Mouse (Mus musculus) layer of hippocampus, adult 9-11 months (tissue): Measurements from ENCODE around the gene Syf2.

Source experiments
- DNase-seq: peaks from one replicate; pipeline ENCODE4 v3.0.0; 2022

Gene Syf2

DNA sequence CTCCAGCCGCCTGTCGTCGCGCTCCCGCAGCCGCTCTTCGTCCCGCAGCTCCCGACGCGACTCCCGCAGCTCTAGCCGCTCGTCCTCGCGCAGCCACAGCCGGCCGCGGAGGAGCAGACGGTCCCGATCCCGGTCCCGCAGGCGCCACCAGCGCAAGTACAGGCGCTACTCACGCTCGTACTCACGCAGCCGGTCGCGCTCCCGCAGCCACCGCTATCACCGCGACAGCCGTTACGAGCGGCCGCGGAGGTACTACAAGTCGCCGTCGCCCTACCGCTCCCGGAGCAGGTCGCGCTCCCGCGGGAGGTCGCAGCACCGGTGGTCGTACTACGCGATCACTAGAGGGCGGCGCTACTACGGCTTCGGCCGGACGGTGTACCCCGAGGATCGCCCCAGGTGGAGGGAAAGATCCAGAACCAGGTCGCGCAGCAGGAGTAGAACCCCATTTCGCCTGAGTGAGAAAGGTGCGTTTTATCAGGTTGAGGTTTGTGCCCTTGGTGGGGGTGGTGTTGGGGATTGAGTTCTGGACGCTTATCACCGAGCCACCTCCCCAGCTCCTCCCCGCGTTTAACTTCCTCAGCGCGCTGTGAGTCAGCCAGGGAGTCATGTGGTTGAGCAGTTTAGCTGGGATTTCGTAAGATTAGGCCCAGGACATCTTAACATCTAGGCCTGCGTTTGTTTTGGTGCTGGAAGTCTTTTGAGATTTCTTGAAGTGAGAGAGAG, 6.5 kb upstream of the Syf2 start:
- DNase-seq = peak; percentile 67

DNA sequence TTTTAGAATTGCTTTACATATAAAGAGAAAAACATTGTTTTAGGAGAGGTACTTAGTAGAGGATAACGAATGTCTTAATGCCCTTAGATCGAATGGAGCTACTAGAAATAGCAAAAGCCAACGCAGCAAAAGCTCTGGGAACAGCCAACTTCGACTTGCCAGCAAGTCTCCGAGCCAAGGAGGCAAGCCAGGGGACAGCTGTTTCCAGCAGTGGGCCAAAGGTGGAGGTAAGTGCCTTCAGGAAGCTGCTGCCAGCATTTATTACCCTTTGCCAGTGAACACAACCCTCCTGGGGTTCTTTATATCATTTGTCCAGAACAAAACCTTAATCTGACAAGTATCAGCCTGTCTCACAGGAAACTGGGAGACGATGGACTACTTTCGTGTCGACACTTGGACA, 5.5 kb upstream of the Syf2 start:
- no peak for DNase-seq

DNA sequence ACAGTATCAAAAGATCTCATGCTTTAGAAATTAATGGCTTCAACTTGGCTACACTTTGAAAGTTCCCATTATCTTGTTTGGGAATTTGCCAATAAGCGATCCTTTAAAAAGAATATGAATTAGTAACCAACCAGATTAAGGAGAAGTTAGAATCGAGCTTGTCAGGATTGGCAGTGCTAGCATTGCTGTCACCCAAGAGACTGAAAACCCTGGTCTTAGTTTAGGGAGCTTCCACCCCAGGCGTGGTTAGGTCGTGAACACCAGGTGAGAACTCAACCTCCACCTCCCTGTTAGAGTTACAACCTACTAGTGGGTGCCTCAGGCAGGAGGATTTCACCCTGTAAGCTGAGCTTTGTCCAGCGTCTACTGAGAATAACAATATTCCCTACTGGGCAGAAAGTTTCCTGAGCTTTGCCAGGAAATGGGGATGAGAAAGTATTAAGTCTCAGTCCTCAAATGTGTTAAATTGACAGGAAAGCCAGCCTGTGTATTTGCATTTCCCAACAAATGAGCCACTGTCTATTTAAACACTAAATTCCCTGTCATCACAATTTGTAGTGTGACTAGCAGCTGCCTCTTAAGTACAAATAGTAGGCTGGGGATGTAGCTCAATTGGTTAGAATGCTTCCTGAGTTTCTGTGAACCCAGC, 2.8 kb upstream of the Syf2 start:
- DNase-seq = no peak

DNA sequence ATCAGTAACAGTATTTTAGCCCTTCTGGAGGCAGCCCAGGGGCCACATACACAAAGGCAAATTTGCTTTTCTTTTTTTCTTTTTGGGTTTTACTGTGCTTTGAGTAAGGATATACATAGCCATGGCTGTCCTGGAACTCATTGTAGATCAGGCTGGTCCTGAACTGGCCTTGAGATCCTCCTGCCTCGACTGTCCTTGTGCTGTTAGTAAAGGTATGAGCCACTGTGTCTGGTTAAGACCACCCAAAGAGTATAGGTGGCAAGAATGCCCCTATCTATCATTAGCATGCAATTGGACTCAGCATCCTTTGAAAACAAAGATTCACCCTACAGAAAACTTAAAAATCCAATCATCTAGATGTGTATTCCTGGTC, 2.2 kb upstream of the Syf2 start:
- no peak for DNase-seq

DNA sequence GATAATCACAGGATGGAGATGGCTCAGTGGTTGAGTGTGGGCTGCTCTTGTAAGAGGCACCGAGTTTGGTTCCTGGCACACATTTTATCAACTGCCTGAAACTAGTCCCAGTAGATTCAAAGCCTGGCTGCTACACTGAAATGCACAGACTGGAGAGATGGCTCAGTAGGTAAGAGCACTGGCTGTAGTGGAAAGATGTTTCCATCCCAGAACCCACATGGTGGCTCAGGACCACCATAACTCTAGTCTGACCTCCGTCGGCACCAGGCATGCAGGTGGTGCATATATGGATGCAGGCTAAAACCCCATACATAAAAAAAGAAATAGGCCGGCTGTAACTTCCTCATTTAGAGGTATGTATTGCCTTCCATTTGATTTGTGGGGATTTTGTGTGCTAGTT, 1.2 kb upstream of the Syf2 start:
- DNase-seq = no peak

DNA sequence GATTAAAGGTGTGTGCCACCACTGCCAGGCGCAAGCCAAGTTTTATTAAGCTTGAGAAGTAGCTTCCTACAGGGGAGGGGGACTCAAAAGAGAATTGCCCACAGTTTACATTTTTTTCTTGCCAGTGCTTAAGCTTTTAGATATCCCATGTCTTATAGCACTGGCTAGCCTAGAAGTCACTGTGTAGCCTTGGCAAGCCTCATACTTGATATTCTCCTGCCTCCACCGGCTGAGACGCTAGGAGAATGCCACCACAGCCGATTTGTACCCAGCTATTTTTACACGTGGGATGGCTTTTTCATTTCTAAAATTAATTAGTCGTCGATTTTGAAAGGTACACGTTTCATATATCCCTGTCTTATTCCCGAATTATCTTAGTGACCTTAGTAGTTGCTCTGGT, 508 bp upstream of the Syf2 start:
- no peak for DNase-seq

DNA sequence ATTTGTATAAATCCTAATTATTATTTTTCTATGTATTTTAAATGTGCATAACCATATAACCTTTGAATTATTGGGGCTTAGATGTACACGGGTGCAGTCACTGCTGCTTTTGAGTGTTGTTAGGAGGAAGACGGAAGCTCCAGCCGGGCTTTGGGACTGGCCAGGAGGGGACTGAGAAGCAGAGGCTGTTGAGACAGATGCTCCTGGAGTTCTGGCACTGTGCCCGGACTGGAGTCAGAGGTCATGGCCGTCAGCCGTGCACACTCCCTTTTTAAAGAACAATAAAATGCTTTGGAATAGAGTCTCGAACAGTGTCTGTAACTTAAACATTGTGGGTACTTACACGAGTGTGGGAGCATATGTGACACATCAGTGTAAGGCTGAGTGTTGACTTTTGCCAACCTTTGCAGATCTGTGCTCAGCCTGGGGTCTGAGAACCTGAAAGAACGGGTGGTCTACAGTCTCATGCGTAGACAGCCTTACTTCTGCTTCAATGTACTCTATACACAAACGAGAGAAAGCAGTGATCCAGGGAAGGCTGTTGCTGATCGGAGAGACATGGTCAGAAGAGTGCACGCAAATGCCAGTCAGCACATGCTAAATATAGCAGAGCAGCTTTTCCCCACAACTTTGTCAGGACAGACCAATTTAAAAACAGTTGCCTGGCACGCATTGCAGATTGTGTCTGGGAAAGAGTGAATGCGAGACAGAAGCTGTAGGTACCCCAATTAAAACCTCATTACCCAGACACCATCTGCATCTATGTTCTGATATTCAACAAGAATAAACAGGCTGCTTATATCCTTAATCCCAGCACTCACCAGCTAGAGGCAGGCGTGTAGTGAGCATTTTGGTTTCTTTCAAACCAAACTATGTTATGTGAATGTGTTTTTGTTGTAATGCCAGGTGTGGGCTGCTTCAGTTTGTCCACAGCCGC, 6.8 kb downstream of the Syf2 start:
- DNase-seq = no peak

DNA sequence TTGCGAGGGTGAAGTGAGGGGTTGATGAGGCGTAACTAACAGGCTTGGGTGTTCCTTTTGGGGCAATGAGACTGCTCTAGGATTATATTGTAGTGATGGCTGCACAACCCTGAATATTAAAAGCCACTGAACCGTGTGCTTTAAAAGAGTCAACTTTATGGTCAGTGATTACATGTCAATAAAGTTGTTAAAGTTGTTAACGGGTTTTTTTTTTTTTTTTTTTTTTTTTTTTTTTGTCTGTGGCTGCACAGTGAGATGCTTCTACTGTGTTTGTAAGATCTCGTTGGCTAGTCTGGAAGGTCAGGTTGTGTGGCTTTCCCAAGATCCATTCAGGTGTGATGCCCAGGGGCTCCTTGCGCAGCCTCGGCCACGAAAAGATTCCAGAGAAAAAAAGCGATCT, 9.2 kb downstream of the Syf2 start:
- no peak for DNase-seq

DNA sequence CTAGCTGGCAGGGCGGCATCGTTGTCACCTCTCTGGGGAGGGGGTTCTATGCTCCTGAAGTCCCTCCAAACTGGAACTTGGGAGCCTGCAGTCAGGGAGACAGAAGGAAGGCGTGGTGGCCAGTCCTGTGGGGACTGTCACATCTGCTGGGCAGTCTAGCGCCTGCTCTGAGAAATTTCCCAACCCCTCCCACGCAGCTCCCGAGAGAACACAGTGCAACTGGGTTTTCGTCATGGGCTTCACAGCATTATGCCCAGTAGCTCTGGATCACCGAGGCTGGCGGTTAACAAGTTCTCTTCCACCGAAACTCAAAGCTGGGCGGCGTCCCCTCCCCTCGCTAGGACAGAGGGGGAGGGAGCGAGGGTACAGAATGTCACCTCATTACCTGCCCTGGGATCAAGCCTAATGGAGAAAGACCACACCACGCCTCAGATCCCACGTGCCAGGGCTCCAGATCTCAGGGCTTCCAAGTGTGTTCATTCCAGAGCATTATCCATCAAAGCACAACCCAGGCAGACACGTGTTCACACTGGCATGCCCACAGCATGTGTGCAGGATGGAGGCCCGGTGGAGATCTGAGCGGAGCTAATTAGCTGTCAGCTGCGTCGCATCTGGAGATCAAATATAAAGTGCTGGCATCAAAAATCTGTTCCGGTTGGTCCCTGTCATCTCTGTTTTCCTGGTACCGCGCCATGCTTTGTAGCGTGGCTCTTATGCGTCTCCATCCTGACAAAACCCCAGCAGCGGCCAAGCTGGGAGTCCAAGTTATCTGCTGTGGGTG, 13.2 kb downstream of the Syf2 start:
- no peak for DNase-seq

DNA sequence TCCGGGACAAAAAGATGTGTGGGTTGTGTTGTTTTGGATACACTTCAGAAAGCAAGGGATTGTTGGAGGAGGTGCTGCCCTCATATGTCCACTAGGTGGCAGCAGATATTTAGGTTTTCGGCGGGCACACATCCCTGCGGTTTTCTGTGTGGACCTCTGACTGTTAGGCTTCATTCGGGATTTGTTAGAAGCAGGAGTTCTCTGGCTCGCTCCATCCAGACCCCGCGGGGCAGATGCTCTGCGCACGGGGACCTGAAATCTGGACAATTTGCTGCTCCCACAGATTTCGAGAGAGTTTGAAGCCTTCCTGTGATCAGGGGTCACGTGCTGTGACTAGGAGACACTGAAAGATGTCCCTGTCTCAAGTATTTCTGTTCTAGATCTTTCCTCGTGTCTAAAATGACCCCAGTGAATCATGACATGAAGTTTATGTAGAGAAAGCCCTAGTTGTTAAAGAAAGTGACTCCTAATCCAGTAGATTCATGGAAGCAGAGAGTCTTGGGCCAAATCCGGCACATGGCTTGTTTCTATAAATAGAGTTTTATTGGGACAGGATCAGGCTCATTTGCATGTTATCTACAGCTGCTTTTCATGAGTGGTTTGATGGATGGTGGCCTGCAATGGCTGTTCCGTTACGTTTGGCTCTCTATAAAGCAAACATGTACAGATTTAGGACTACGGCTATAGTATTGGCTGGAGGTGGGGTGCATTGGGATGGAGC, 15.5 kb downstream of the Syf2 start:
- peak; percentile 69 for DNase-seq

DNA sequence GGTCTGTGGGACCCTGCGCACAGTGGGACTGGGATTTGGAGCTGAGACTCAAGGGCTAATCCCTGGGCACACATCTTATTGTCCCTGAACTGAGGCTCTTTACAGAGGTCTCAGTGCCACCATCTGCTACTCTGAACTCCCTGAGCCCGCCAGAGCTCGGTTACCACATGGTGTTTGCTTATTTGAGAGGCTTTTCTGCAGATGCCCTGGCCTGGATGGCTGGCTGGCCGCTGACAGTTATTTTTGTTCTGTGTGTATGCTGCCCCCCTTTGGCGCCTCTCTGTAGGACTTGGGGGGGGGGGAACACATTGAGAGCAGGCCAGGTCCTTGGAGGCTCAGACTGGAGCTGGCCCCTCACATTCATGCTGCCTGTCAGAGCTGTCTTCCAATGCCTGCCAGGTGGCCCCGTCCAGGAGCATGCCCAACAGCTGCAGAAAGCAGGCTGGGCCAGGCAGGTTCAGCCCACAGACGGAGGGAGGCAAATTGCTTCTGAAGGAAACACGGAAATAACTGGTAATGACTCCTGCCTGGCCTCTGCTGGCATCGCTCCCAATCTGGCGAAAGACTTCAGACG, 19.9 kb downstream of the Syf2 start:
- DNase-seq = no peak

DNA sequence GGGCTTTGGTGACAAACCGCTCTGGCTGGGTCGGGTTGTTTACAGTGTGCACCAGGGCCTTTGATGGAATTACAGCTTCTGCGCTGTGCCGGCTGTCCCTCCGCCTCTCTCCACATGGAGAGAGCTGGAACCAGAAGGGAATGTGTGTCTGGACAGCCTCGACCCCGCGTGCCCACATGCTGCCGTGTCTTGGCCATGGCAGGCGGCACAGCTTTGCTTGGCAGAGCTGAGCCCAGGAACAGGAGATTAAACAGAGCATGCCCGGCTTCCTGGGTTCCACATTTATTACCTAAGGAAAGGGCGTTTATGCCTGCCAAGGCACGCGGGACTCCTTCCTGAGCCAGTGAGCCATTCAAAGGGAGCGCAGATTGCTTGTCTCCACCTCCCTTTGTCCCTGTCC, 23.8 kb downstream of the Syf2 start:
- DNase-seq = no peak

DNA sequence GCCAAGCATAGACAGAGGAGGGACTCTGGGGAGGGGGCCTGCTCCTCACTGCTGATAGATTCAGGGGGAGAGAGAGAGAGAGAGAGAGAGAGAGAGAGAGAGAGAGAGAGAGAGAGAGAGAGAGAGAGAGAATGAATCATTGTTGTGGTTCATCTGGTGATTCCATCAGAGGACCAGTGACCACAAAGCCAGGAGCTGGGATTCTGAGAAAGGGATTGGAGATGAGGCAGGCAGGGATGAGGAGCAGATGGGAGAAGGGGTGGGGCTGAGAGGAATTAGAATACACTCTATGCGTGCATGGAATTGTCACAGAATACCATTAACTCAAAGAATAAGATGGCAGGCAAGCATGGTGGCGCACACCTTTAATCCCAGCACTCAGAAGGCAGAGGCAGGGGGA, 24.5 kb downstream of the Syf2 start:
- DNase-seq = no peak

DNA sequence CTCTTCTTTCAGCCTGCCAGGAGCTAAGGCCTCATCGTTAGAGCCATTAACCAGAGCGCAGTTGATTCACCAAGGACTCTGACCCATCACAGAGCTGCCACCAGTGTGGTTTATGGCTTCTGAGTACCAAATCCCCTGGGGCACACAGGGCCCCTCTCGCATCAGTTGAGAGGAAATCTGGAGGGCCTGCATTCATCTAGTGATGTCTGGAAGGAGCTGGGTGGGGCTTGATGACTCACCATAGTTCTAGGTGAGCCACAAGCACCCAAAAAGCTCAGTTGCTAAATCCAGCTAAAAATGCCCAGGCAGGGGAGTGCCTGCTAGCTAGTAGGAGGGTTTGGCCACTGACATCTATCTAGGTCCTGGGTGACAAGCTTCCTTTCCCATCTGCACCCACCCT, 25.1 kb downstream of the Syf2 start:
- DNase-seq = no peak

DNA sequence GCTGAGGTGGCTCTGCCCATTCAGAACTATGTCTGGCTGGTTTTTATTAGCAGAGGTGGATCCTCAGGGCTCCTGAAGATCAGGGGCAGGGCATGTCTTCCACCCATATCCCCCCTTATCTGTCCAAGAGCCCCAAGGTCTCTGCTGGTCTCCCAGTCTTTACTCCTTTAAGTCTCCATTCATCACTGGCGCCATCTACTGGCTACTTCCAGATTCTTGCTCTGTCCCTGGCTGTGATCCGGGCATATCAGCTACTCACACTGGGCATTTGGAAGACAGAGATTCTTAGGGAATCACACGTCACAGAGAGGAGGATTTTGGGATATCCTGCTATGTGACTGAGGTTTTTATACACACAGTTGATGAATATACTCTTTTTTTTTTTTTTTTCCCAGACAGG, 25.6 kb downstream of the Syf2 start:
- peak; percentile 45 for DNase-seq

DNA sequence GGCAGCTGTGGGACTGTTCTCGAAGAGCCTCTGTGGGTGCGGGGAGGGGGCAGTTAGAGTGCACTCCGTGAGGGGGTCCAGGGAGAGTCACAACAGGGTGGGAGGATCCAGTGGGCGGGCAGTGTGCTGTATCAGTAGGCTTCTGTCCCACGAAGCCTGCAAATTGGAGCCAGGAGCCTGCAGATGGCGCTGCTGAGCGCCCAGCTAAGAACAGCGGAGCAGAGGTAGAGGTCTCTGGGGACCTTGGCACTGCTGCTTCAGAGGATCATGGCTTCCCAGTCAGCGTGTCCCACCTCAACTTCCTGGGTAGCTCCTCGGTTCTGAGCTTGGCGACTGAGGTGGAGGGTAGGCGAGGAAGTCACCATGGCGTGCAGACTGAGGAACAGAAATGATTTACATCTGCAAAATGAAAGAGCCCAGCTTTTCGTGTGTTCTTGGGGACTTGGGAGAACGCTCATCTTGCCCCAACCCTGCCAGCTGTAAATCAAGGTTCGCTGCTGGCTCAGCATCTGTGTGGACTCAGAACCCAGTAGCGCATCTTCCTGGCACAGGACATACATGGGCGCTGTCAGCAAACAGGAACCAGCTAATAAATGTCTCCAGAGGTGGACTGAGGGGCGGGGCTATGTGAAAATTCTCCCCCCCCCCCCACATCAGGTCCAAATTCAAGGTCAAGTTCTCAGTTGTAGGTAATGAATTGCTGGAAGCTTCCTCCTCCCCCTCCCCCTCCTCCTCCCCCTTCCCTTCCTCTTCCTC, 32.5 kb downstream of the Syf2 start:
- no peak for DNase-seq

DNA sequence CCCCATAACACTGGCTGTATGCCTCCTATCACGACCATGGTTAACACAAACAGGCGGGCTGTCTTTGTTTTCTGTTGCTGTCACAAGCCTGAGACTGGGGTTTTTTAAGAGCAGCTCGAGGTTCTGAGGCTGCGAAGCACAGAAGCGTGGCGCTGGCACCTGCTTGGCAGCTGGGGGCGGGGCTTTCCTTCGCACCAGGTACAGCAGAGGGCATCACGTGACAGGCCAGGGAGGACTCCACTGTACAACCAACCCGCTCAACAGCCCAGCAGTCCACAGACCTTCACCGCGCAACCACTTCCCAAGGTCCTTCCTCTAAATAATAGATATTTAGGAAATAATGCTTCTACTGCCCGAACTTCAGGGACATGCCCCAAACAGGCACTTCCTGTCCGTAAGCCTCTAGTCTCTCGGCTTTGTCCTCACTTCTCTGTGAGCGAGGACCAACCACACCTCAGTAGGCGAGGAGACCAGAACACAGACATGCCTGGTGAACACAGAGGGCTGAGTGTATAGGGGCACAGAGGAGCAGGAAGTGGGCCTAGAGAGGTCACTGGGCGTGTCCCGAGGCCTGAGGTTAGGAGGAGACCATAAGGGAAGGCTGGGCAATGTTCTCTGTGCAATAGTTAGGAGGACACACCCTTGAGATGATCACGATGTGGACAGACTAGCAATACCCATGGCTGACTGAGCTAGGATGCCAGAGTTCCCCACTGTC, 37.3 kb downstream of the Syf2 start:
- DNase-seq = no peak

DNA sequence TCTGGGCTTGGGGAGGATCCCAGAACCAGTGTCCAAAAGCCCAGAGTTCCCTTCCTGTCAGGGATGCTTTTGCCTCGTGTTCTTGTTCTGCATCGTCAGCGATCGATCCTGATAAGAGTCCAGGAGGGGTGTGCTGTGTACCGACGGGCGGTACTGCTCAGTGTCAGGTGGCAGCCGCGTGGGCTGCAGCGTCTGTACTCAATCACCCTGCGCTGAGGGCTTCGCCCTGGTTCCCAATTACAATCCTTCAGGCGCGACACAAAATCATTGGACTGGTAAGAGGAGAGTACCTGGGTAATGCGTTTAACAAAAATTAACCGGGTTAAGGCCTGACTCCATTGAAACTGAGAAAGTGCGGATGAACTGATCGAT, 37.9 kb downstream of the Syf2 start:
- no peak for DNase-seq

DNA sequence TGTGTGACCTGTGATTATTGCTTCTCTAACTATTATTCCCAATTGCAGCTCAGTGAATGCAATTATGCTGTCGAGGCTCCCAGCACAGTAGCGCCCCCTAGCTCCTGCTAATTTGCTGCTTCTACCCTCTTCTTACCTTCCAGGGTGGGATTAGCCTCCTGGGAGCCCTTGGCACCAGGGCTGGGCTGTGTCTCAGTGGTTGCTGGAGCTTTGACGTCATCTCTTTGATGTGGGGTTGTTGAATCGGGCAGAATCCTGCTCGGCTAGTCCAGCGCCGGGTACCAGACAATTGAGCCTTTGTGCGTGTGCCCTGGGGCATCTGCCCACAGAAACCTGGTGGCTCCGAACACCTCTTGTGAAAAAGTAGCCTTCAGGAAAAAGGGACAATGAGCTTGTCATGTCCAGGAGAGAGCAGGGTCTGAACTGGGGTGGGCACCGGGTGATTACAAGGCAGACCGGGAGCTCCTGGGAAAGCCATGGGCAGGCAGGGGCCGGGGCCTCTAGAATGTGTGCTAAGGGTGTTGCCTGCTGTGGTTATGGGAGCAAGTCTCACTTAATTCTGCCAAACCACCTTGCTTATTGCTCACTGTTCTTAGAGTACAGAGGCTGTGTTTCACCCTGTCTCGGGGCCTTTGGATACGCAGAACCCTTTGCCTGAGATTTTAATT, 44.7 kb downstream of the Syf2 start:
- DNase-seq = no peak

DNA sequence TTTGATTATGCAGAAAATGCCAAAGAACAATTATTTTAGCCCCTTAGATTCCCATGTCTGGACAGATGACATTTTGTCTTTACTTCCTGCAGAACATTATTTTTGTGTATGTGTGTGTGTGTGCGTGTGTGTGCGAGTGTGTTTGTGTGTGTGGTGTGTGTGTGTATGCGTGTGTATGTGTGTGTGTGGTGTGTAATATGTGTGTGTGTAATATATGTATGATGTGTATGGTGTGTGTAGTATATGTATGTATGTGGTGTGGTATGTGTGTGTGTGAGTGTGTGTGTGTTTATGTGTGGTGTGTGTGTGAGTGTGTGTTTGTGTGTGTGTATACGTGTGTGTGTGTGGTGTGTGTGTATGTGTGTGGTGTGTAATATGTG, 45.2 kb downstream of the Syf2 start:
- DNase-seq = no peak
